Mouse (Mus musculus) T-helper 1 cell (primary cell): Measurements from ENCODE around the gene Mydgf.

Experiments used
- in situ Hi-C: fragments of 300-600 bp; cut with MboI, MseI; formaldehyde crosslinking; loops from one replicate; pipeline ENCODE4 v1.15.1; 2025; ENCODE audit warnings: high pct_unique_total_duplicates

Gene Mydgf

GRCm38 (mm10) chr17:56183658-56184103, at the start of gene Mydgf:
Gene Mydgf, minus strand, starts transcription at chr17:56183920.
- in situ Hi-C loops = no loop called here

- in situ Hi-C loops = no loop called here
Observed at GRCm38 (mm10) chr17:56233389-56233788, 49.7 kb upstream of the Mydgf start.

GRCm38 (mm10) chr17:56229943-56230342, 46.2 kb upstream of the Mydgf start:
- in situ Hi-C loops = no loop called here

GRCm38 (mm10) chr17:56226566-56226965, 42.8 kb upstream of the Mydgf start:
- in situ Hi-C loops = no loop called here

GRCm38 (mm10) chr17:56224916-56225315, 41.2 kb upstream of the Mydgf start:
- in situ Hi-C loops = no loop called here

GRCm38 (mm10) chr17:56219805-56220204, 36.1 kb upstream of the Mydgf start:
- in situ Hi-C loops = loop anchor here (5.0 kb wide), 1 partner anchor 37 kb away; the partner anchor contains the start of gene Fem1a

- in situ Hi-C loops = loop anchor here (5.0 kb wide), 1 partner anchor 38 kb away; the partner anchor contains the start of gene Fem1a
Observed at GRCm38 (mm10) chr17:56219251-56219650, 35.5 kb upstream of the Mydgf start.

- in situ Hi-C loops = loop anchor here (5.0 kb wide), 1 partner anchor 39 kb away; the partner anchor contains the start of gene Fem1a
Observed at GRCm38 (mm10) chr17:56218377-56219191, 34.9 kb upstream of the Mydgf start, which contains the start of gene Dpp9. Gene Dpp9, minus strand, starts transcription at chr17:56218905.

- in situ Hi-C loops = loop anchor here (5.0 kb wide), 1 partner anchor 40 kb away; the partner anchor contains the start of gene Fem1a
Observed at GRCm38 (mm10) chr17:56217670-56218069, 34.0 kb upstream of the Mydgf start.

GRCm38 (mm10) chr17:56214229-56214628, 30.5 kb upstream of the Mydgf start:
- in situ Hi-C loops = loop anchor here (5.0 kb wide), 1 partner anchor 313 kb away; no protein-coding TSS in a partner anchor

- in situ Hi-C loops = loop anchor here (5.0 kb wide), 1 partner anchor 315 kb away; no protein-coding TSS in a partner anchor
Observed at GRCm38 (mm10) chr17:56212676-56213075, 29.0 kb upstream of the Mydgf start.

GRCm38 (mm10) chr17:56211090-56211489, 27.4 kb upstream of the Mydgf start:
- in situ Hi-C loops = loop anchor here (5.0 kb wide), 1 partner anchor 316 kb away; no protein-coding TSS in a partner anchor

- in situ Hi-C loops = no loop called here
Observed at GRCm38 (mm10) chr17:56208821-56209220, 25.1 kb upstream of the Mydgf start.

- in situ Hi-C loops = no loop called here
Observed at GRCm38 (mm10) chr17:56207963-56208530, 24.3 kb upstream of the Mydgf start.

- in situ Hi-C loops = no loop called here
Observed at GRCm38 (mm10) chr17:56206986-56207674, 23.4 kb upstream of the Mydgf start.

- in situ Hi-C loops = no loop called here
Observed at GRCm38 (mm10) chr17:56206276-56206884, 22.7 kb upstream of the Mydgf start.

- in situ Hi-C loops = no loop called here
Observed at GRCm38 (mm10) chr17:56203729-56204128, 20.0 kb upstream of the Mydgf start.

GRCm38 (mm10) chr17:56202476-56202875, 18.8 kb upstream of the Mydgf start:
- in situ Hi-C loops = no loop called here

GRCm38 (mm10) chr17:56201642-56202041, 17.9 kb upstream of the Mydgf start:
- in situ Hi-C loops = no loop called here

- in situ Hi-C loops = no loop called here
Observed at GRCm38 (mm10) chr17:56200586-56200985, 16.9 kb upstream of the Mydgf start.

GRCm38 (mm10) chr17:56196860-56197259, 13.1 kb upstream of the Mydgf start:
- in situ Hi-C loops = no loop called here
